Mouse (Mus musculus) MEL (cell line): ENCODE measurements around the gene 6030408B16Rik. TPM values are rescaled to one million over a fixed set of nuclear protein-coding genes. Genes with fewer than 3 reads are reported as not detected.

Experiments used
- DNase-seq: peaks from one replicate; pipeline ENCODE4 v3.0.0; 2011; ENCODE audit warnings: low read depth, low spot score
- H3K27ac ChIP-seq: 2 replicates; pipeline ENCODE4 v1.5.1; 2012; ENCODE audit warnings: low read depth, mild to moderate bottlenecking, control low read depth, low read length, moderate library complexity; ENCODE audit not compliant: control insufficient read depth
- H3K27me3 ChIP-seq, 2 experiments: fragments of 150-350 bp in 1 of 2; sonication (generic) in 1 of 2; 2 replicates each; pipeline ENCODE4 v1.6.1; 2012; ENCODE audit warnings: low read length in 2 of 2, mild to moderate bottlenecking in 2 of 2, improper control_type of control experiment in 1 of 2, moderate library complexity in 1 of 2; ENCODE audit not compliant: insufficient read depth in 2 of 2, control insufficient read depth in 1 of 2
- H3K36me3 ChIP-seq, 2 experiments: 2 replicates each; pipeline ENCODE4 v1.6.1; 2012 to 2014; ENCODE audit warnings: low read length in 2 of 2, improper control_type of control experiment in 1 of 2, inconsistent platforms in 1 of 2, mild to moderate bottlenecking in 1 of 2; ENCODE audit not compliant: insufficient read depth in 2 of 2, control insufficient read depth in 1 of 2
- H3K4me1 ChIP-seq, 2 experiments: fragments of 150-350 bp in 1 of 2; sonication (generic) in 1 of 2; 2 replicates each; pipeline ENCODE4 v1.6.1; 2012; ENCODE audit warnings: low read length in 2 of 2, improper control_type of control experiment in 1 of 2, mild to moderate bottlenecking in 1 of 2; ENCODE audit not compliant: insufficient read depth in 2 of 2, control insufficient read depth in 1 of 2
- H3K4me3 ChIP-seq, 2 experiments: fragments of 150-350 bp in 1 of 2; sonication (generic) in 1 of 2; 2 replicates each; pipeline ENCODE4 v1.5.1; 2012; ENCODE audit warnings: low read depth in 2 of 2, low read length in 2 of 2, mild to moderate bottlenecking in 2 of 2, moderate library complexity in 2 of 2, control low read depth in 1 of 2, improper control_type of control experiment in 1 of 2; ENCODE audit not compliant: control insufficient read depth in 1 of 2, insufficient read depth in 1 of 2
- H3K79me2 ChIP-seq: 2 replicates; pipeline ENCODE4 v1.6.1; 2012; ENCODE audit warnings: mild to moderate bottlenecking, low read length, moderate library complexity; ENCODE audit not compliant: control insufficient read depth, poor library complexity, insufficient read depth
- H3K9ac ChIP-seq: 2 replicates; pipeline ENCODE4 v1.6.1; 2012; ENCODE audit warnings: low read depth, mild to moderate bottlenecking, control low read depth, low read length, moderate library complexity; ENCODE audit not compliant: control insufficient read depth, poor library complexity, severe bottlenecking
- H3K9me3 ChIP-seq: fragments of 150-350 bp; sonication (generic); replicated peaks from 2 replicates; pipeline ENCODE4 v1.6.1; 2012; ENCODE audit warnings: mild to moderate bottlenecking, low read length, improper control_type of control experiment, moderate library complexity; ENCODE audit not compliant: insufficient read depth
- BHLHE40 ChIP-seq: IDR thresholded peaks from 2 replicates; pipeline ENCODE4 v1.6.1; 2012; ENCODE audit warnings: low read depth, mild to moderate bottlenecking, inconsistent platforms, low read length, improper control_type of control experiment, borderline replicate concordance
- CTCF ChIP-seq, 3 experiments: IDR thresholded peaks in 2 of 3; conservative IDR thresholded peaks in 1 of 3; 2 replicates each; pipeline ENCODE4 v1.5.1; 2011 to 2012; ENCODE audit warnings: low read length in 3 of 3, low read depth in 2 of 3, mild to moderate bottlenecking in 2 of 3, improper control_type of control experiment in 1 of 3, inconsistent platforms in 1 of 3, mixed read lengths in 1 of 3, moderate library complexity in 1 of 3; ENCODE audit not compliant: control insufficient read depth in 1 of 3, insufficient read depth in 1 of 3, poor library complexity in 1 of 3, severe bottlenecking in 1 of 3
- E2F4 ChIP-seq: IDR thresholded peaks from 2 replicates; pipeline ENCODE4 v1.6.1; 2011; ENCODE audit warnings: low read depth, low read length, improper control_type of control experiment, borderline replicate concordance
- ETS1 ChIP-seq: IDR thresholded peaks from 2 replicates; pipeline ENCODE4 v1.6.1; 2012; ENCODE audit warnings: low read depth, mild to moderate bottlenecking, inconsistent platforms, low read length, improper control_type of control experiment, moderate library complexity
- HCFC1 ChIP-seq: IDR thresholded peaks from 2 replicates; pipeline ENCODE4 v1.6.1; 2012; ENCODE audit warnings: low read depth, mild to moderate bottlenecking, inconsistent platforms, low read length, improper control_type of control experiment, moderate library complexity
- KAT2A ChIP-seq: conservative IDR thresholded peaks from 2 replicates; pipeline ENCODE4 v1.6.1; 2012; ENCODE audit warnings: low read depth, low read length, improper control_type of control experiment, inconsistent platforms
- MAFK ChIP-seq: IDR thresholded peaks from 2 replicates; pipeline ENCODE4 v1.6.1; 2011; ENCODE audit warnings: low read depth, mild to moderate bottlenecking, low read length, improper control_type of control experiment, borderline replicate concordance
- MYB ChIP-seq: IDR thresholded peaks from 2 replicates; pipeline ENCODE4 v1.6.1; 2011; ENCODE audit warnings: mild to moderate bottlenecking, low read depth, low read length, improper control_type of control experiment
- POLR2A ChIP-seq, 2 experiments: IDR thresholded peaks; 2 replicates each; pipeline ENCODE4 v1.6.1; 2011 to 2012; ENCODE audit warnings: low read length in 2 of 2, mild to moderate bottlenecking in 2 of 2, control low read depth in 1 of 2, improper control_type of control experiment in 1 of 2, low read depth in 1 of 2, moderate library complexity in 1 of 2; ENCODE audit not compliant: control insufficient read depth in 1 of 2, insufficient read depth in 1 of 2, poor library complexity in 1 of 2
- POLR2AphosphoS2 ChIP-seq: IDR thresholded peaks from 2 replicates; pipeline ENCODE4 v1.6.1; 2011; ENCODE audit warnings: low read length, improper control_type of control experiment
- POLR2AphosphoS5 ChIP-seq: IDR thresholded peaks from 2 replicates; pipeline ENCODE4 v1.6.1; 2012; ENCODE audit warnings: low read depth, borderline replicate concordance, mild to moderate bottlenecking, inconsistent platforms, low read length, moderate library complexity, mixed read lengths
- RAD21 ChIP-seq: IDR thresholded peaks from 2 replicates; pipeline ENCODE4 v1.6.1; 2011; ENCODE audit warnings: mild to moderate bottlenecking, low read depth, low read length, improper control_type of control experiment
- RCOR1 ChIP-seq: IDR thresholded peaks from 2 replicates; pipeline ENCODE4 v1.6.1; 2012; ENCODE audit warnings: low read depth, mild to moderate bottlenecking, inconsistent platforms, low read length, improper control_type of control experiment
- SIN3A ChIP-seq: IDR thresholded peaks from 2 replicates; pipeline ENCODE4 v1.6.1; 2012; ENCODE audit warnings: low read length, improper control_type of control experiment, inconsistent platforms
- SMC3 ChIP-seq: IDR thresholded peaks from 2 replicates; pipeline ENCODE4 v1.6.1; 2011; ENCODE audit warnings: low read depth, low read length, improper control_type of control experiment
- TBP ChIP-seq: IDR thresholded peaks from 2 replicates; pipeline ENCODE4 v1.8.0; 2011; ENCODE audit warnings: low read depth, low read length, improper control_type of control experiment
- UBTF ChIP-seq: IDR thresholded peaks from 2 replicates; pipeline ENCODE4 v1.6.1; 2012; ENCODE audit warnings: low read depth, mild to moderate bottlenecking, inconsistent platforms, low read length, improper control_type of control experiment, moderate library complexity, borderline replicate concordance; ENCODE audit not compliant: insufficient read depth
- USF1 ChIP-seq: IDR thresholded peaks from 2 replicates; pipeline ENCODE4 v1.6.1; 2014; ENCODE audit warnings: low read depth, mild to moderate bottlenecking, inconsistent platforms, low read length, improper control_type of control experiment, moderate library complexity
- ZC3H11A ChIP-seq: IDR thresholded peaks from 2 replicates; pipeline ENCODE4 v1.6.1; 2012; ENCODE audit warnings: low read depth, mild to moderate bottlenecking, inconsistent platforms, low read length, improper control_type of control experiment
- ZKSCAN1 ChIP-seq: IDR thresholded peaks from 2 replicates; pipeline ENCODE4 v1.6.1; 2012; ENCODE audit warnings: low read depth, mild to moderate bottlenecking, inconsistent platforms, low read length, improper control_type of control experiment, moderate library complexity
- polyA plus RNA-seq, 2 experiments: library from polyadenylated mRNA; stranded (reverse) in 1 of 2; unstranded in 1 of 2; fragments of >175 nt in 1 of 2; fragments of >200 nt in 1 of 2; gene quantifications; 2 replicates each; pipeline versions ENCODE4 v1.2.1 to v1.2.4; 2012; ENCODE audit warnings: low replicate concordance in 2 of 2, low read depth in 1 of 2; ENCODE audit not compliant: insufficient read length in 2 of 2, insufficient read depth in 1 of 2, missing spikeins in 1 of 2
- total RNA-seq: library from RNA; depleted of rRNA; stranded (reverse); fragments of 300-350 nt; gene quantifications from 2 replicates; pipeline ENCODE4 v1.2.3, GENCODE M21; 2012

6030408B16Rik gene
- total and polyA plus RNA-seq, 3 experiments: 0.12 to 0.18 TPM; not detected in 1

GRCm38 (mm10) chr15:101322106-101322505 is 29.1 kb downstream of the 6030408B16Rik start:
- no peak overlapping the region for H3K27ac ChIP-seq
- H3K9ac ChIP-seq: no peak overlapping the region
- no peaks in the 10 kb centered on the region for H3K27me3 ChIP-seq
- H3K4me3 ChIP-seq: no peak overlapping the region
- TF ChIP-seq POLR2AphosphoS5: no peak
- peaks cover 0 to 37% of the 10 kb centered on the region in 2 experiments; a peak in 2 of 4 replicates for H3K36me3 ChIP-seq
- H3K4me1 ChIP-seq: peaks cover 23 to 46% of the 10 kb centered on the region in 2 experiments
- DNase-seq: no peak
- no peaks in the 10 kb centered on the region for H3K79me2 ChIP-seq
- H3K9me3 ChIP-seq: no peaks in the 10 kb centered on the region

- Histone ChIP-seq H3K27ac (no peak overlapping the region), H3K4me1 (peaks cover 23 to 41% of the 10 kb centered on the region in 2 experiments), H3K4me3 (no peak overlapping the region), H3K79me2 (no peaks in the 10 kb centered on the region), H3K9me3 (no peaks in the 10 kb centered on the region), H3K27me3 (no peaks in the 10 kb centered on the region), H3K36me3 (peaks cover 0 to 32% of the 10 kb centered on the region in 2 experiments; a peak in 2 of 4 replicates), H3K9ac (no peak overlapping the region)
- no peak for DNase-seq
- TF ChIP-seq SIN3A: no peak
- TF ChIP-seq KAT2A: no peak
- no peak for TF ChIP-seq E2F4
- no peak for TF ChIP-seq MAFK
- no peak for TF ChIP-seq ZKSCAN1
- no peak for TF ChIP-seq SMC3
- no peak for TF ChIP-seq POLR2AphosphoS2
- TF ChIP-seq RCOR1: no peak
- TF ChIP-seq ZC3H11A: no peak
- TF ChIP-seq RAD21: no peak
- no peak for TF ChIP-seq UBTF
- TF ChIP-seq MYB: no peak
- no peak for TF ChIP-seq POLR2A (IDR thresholded peaks at IDR 0.05; ENCODE audit: control insufficient read depth in 1 of 2, insufficient read depth in 1 of 2, low read depth in 1 of 2, low read length in 2 of 2, poor library complexity in 1 of 2)
- no peak for TF ChIP-seq ETS1
- TF ChIP-seq BHLHE40: no peak
- TF ChIP-seq USF1: no peak
- TF ChIP-seq CTCF (IDR thresholded peaks at IDR 0.05 in 2 of 3, conservative IDR thresholded peaks at IDR 0.05 in 1 of 3; ENCODE audit: control insufficient read depth in 1 of 3, insufficient read depth in 1 of 3, low read depth in 2 of 3, low read length in 3 of 3, poor library complexity in 1 of 3, severe bottlenecking in 1 of 3): no peak
- TF ChIP-seq HCFC1: no peak
- TF ChIP-seq TBP: no peak
These were observed 29.6 kb downstream of the 6030408B16Rik start for GRCm38 (mm10) chr15:101322640-101323039.
